Mouse (Mus musculus) testis, adult 2 months (tissue): ENCODE measurements around the gene Ltf.

Source experiments
- CTCF ChIP-seq: fragments of 200-500 bp; IDR thresholded peaks from 2 replicates; pipeline ENCODE4 v1.5.1; 2012; ENCODE audit warnings: low read depth, mild to moderate bottlenecking, inconsistent platforms, low read length, moderate library complexity; ENCODE audit not compliant: control insufficient read depth, insufficient read depth, insufficient replicate concordance
- POLR2A ChIP-seq: fragments of 200-500 bp; IDR thresholded peaks from 2 replicates; pipeline ENCODE4 v1.6.1; 2012; ENCODE audit warnings: low read depth, mild to moderate bottlenecking, inconsistent platforms, low read length, moderate library complexity; ENCODE audit not compliant: control insufficient read depth

- TF ChIP-seq CTCF (no peak), POLR2A (no peak)
Measured at GRCm38 (mm10) chr9:111026791-111027190, 7.7 kb downstream of the Ltf start.
